Mouse (Mus musculus): ENCODE results near the gene Nav3. TPM values are rescaled to one million over a fixed set of nuclear protein-coding genes. Genes with fewer than 3 reads are reported as not detected.

Nav3 gene
- polyA plus RNA-seq, 1 experiment from 2014 or later: 1.0 TPM

DNA sequence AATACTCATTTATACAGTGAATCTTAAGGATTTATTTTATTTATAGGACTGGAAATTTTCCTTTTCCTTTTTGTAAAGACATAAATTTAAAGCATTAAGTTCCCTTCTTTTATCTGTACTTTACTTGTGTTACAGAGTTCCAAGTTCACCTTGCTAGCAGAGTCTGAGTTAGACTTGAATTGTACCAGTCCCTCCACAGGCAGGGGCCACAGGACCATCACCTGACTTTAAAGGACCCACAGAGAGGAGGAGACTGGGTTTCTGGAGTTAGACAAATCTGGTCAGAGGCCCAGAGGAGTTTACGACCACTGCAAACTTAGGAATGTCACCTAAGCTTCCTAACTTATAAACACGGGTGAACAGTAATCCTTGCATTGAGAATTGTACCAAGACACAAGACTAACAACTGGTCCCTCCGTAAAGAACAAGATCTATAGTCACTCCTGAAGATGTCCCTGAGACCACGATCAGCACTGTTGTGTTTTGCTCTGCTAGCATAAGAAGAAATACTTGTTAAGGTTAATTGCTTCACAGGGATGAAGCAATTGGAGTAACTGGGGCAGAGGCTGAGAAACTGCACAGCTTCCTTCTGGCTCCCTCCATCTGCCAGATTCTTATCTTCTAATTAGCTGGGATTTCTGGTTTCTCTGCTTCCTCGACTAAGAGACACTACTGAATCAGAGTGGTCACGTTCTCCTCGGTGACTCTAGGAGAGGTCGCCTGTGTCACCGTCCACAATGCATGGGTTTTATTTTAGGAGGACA, 550.2 kb downstream of the Nav3 start:
- Histone ChIP-seq H3K27ac (no peak overlapping the region), H3K9me3 (no peaks in the 10 kb centered on the region), H3K4me1 (no peaks in the 10 kb centered on the region), H3K36me3 (replicated peaks) (no peaks in the 10 kb centered on the region), H3K4me3 (no peak overlapping the region), H3K27me3 (ENCODE audit: poor library complexity, severe bottlenecking) (no peaks in the 10 kb centered on the region)
- 68% methylated on average over 9 of the region's 9 CpGs for WGBS
- DNase-seq (ENCODE audit: extremely low spot score, low spot score): no peak

DNA sequence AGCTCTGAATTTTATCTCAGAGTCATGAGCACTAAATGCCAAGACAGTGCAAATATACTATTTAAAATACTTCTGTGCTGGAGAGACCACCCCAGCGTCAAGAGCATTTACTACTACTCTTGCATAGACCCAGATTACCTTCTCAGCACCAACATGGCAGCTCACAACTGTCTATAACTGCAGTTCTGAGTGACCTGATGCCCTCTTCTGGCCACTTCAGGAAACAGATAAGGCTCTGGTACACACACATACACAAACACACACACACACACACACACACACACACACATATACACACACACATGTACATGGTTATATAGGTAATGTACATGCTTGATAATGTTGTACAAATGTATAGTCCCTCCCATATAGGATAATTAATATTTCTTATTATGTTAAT, 551.2 kb downstream of the Nav3 start:
- no peaks in the 10 kb centered on the region for H3K36me3 ChIP-seq (replicated peaks)
- no peak overlapping the region for H3K27ac ChIP-seq
- 85% methylated on average over 1 of the region's 1 CpGs for WGBS
- H3K4me1 ChIP-seq: no peaks in the 10 kb centered on the region
- H3K9me3 ChIP-seq: no peaks in the 10 kb centered on the region
- H3K4me3 ChIP-seq: no peak overlapping the region
- H3K27me3 ChIP-seq (ENCODE audit: poor library complexity, severe bottlenecking): no peaks in the 10 kb centered on the region
- DNase-seq (ENCODE audit: extremely low spot score, low spot score): no peak

DNA sequence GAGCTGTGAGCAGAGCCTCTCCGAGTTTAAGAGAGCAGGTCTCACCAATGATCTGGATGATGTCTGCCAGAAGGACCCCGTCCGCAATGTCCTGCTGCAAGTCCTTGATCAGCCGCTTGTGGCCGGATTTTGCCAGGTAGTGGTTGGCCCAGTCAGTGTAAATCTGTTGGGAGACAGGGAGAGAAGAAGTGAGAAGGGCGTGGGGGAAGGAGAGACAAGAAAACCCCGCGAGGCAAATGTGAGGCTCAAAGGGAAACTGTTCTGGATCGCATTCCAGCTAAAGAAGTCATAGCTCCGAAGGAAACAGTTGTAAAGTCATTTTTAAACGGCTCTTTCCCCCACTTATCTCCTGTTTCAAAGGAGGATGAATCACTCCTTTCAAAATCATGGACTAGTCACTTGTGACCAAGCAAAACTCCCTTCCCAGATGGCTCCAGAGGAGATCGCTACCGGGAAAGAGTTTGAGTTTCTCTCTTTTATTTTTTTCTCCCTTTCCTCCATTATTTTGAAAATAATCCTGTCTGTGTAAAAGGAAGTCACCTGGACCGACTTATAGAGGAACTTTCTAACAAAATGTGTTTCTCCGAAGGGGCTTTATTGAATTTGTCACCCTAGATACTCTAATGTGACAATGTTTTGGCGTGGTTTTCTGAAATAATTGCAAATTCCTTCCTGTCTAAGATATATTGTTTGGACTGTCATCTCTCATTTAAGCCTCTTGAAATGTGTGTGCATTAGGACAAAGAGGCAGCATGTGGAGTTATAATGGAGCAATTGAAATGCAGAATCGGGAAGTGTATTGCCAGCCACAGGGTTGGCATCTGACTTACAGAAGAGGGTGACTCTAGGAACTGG, 552.1 kb downstream of the Nav3 start:
- H3K4me3 ChIP-seq: no peak overlapping the region
- no peak overlapping the region for H3K27ac ChIP-seq
- H3K36me3 ChIP-seq (replicated peaks): no peaks in the 10 kb centered on the region
- 85% methylated on average over 17 of the region's 17 CpGs for WGBS
- no peaks in the 10 kb centered on the region for H3K27me3 ChIP-seq (ENCODE audit: poor library complexity, severe bottlenecking)
- no peaks in the 10 kb centered on the region for H3K9me3 ChIP-seq
- no peaks in the 10 kb centered on the region for H3K4me1 ChIP-seq
- DNase-seq (ENCODE audit: extremely low spot score, low spot score): no peak

DNA sequence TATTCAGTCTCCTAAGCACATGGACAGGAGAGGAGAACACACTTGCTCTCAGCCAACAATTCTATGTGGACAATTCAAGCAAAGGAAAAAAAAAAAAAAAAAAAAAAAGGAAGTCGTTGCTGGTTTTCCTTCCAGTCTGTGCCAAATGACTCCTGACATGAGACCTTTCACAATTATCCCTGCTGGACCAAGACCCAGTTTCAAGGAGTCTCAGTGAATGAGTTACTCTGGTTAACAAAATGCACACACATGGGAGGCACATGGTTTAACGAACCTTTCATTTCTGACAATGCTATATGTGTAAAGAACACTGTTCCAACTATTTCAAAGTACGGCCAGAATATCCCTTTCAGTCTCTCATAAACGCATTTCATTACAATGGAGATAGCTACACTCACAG, 552.8 kb downstream of the Nav3 start:
- DNase-seq (ENCODE audit: extremely low spot score, low spot score): no peak
- no peaks in the 10 kb centered on the region for H3K9me3 ChIP-seq
- no peaks in the 10 kb centered on the region for H3K27me3 ChIP-seq (ENCODE audit: poor library complexity, severe bottlenecking)
- H3K36me3 ChIP-seq (replicated peaks): no peaks in the 10 kb centered on the region
- H3K4me3 ChIP-seq: no peak overlapping the region
- 91% methylated on average over 4 of the region's 4 CpGs for WGBS
- no peak overlapping the region for H3K27ac ChIP-seq
- H3K4me1 ChIP-seq: no peaks in the 10 kb centered on the region

DNA sequence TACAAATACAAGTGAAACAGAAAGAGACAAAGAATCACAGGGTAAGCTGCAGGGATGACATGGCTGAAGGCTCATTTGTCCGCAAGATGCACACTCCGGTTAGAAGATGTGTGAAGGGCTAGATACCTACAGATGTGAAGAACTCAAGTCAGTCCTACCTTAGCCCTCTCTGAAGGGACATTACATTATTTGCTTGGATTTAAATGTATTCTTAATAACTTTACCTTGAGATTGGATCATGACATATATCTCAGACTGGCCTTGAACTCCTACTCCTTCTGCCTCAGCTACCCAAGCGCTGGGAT, 566.9 kb downstream of the Nav3 start:
- peaks cover 5% of the 10 kb centered on the region; the same call in 1 of the 2 replicates for H3K4me1 ChIP-seq
- no peak overlapping the region for H3K27ac ChIP-seq
- H3K27me3 ChIP-seq (ENCODE audit: poor library complexity, severe bottlenecking): no peaks in the 10 kb centered on the region
- H3K4me3 ChIP-seq: no peak overlapping the region
- no peaks in the 10 kb centered on the region for H3K36me3 ChIP-seq (replicated peaks)
- H3K9me3 ChIP-seq: no peaks in the 10 kb centered on the region
- no peak for DNase-seq (ENCODE audit: extremely low spot score, low spot score)
- WGBS: 82% methylated on average over 3 of the region's 3 CpGs

DNA sequence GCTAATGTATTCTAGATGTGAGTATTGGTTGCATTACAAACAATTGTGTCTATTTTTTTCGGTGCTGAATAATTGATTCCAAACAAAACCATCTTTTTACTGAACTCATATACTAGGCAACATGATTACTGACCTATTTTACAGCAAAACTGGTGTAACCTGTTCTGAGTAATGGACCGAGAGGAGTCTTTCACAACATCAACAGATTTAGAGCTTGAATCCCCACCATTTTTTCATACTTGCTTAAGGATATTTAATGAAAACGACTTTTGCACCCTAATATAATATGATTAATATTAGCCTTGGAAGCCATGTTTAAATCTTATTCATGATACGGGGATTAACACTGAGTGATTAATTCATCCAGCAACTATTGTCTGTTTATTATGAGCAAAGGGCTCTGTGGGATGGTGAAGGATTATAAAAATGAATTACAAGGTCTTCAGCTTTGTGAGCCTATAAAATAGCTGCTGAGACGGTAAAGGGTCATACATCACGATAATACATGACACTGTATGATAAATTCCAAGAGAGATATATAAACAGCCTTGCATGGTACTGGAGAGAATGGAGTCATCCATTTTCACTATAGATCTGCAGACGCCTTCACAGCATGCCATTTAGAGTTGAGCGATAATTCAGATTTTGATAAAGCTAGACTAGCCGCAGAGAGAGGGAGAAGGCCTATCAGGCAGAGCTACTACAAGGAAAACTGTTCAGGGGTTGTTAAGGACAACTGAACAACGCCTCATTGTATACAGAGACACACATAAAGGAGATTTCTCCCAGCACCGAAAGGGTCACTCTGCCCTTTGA, 567.4 kb downstream of the Nav3 start:
- Histone ChIP-seq H3K27me3 (ENCODE audit: poor library complexity, severe bottlenecking) (no peaks in the 10 kb centered on the region), H3K4me1 (peaks cover 10% of the 10 kb centered on the region; the same call in 1 of the 2 replicates), H3K36me3 (replicated peaks) (no peaks in the 10 kb centered on the region), H3K9me3 (no peaks in the 10 kb centered on the region), H3K4me3 (no peak overlapping the region), H3K27ac (no peak overlapping the region)
- 84% methylated on average over 11 of the region's 11 CpGs for WGBS
- no peak for DNase-seq (ENCODE audit: extremely low spot score, low spot score)

DNA sequence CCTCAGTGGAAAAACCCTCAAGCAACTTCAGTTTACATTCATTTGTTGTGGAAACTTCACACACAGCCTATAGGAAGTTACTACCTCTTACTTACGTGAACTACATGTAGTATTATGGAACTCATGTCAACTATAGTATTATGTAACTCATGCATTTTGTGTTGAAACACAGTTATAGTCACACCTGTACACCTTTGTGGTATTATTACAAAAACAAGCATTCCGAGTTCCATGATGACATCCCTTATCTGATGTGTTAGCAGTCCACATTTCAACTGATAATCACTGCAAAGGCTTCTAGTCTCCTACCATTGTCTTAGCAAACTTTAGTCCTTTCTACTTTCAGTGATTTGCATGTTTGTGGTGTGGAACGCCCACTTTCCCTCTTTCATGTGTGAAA, 568.8 kb downstream of the Nav3 start:
- H3K4me3 ChIP-seq: no peak overlapping the region
- H3K27ac ChIP-seq: no peak overlapping the region
- no peak for DNase-seq (ENCODE audit: extremely low spot score, low spot score)
- peaks cover 11% of the 10 kb centered on the region; the same call in 1 of the 2 replicates for H3K4me1 ChIP-seq
- H3K9me3 ChIP-seq: no peaks in the 10 kb centered on the region
- WGBS: 88% methylated on average over 3 of the region's 3 CpGs
- H3K36me3 ChIP-seq (replicated peaks): no peaks in the 10 kb centered on the region
- H3K27me3 ChIP-seq (ENCODE audit: poor library complexity, severe bottlenecking): no peaks in the 10 kb centered on the region

DNA sequence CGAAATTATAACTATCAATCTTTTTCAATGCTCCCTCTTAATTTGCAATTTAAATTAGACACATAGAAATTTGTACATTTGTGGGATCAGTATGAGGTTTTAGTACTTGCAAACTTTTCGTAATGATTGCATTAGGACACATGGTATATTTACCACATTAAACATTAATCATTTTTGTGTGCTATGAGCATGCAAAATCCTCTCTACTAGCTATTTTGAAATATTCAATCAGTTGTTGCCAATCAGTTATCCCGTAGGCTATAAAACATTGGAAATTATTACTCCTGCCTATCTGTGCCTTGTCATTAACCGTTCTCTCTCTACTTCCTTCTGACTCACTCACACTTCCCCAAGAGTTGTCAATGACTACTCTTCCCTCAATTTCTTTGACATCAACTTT, 579.9 kb downstream of the Nav3 start:
- H3K4me1 ChIP-seq: peaks cover 4% of the 10 kb centered on the region
- WGBS: 95% methylated on average over 4 of the region's 4 CpGs
- H3K27ac ChIP-seq: no peak overlapping the region
- H3K4me3 ChIP-seq: no peak overlapping the region
- no peaks in the 10 kb centered on the region for H3K36me3 ChIP-seq (replicated peaks)
- no peaks in the 10 kb centered on the region for H3K27me3 ChIP-seq (ENCODE audit: poor library complexity, severe bottlenecking)
- no peaks in the 10 kb centered on the region for H3K9me3 ChIP-seq
- no peak for DNase-seq (ENCODE audit: extremely low spot score, low spot score)

DNA sequence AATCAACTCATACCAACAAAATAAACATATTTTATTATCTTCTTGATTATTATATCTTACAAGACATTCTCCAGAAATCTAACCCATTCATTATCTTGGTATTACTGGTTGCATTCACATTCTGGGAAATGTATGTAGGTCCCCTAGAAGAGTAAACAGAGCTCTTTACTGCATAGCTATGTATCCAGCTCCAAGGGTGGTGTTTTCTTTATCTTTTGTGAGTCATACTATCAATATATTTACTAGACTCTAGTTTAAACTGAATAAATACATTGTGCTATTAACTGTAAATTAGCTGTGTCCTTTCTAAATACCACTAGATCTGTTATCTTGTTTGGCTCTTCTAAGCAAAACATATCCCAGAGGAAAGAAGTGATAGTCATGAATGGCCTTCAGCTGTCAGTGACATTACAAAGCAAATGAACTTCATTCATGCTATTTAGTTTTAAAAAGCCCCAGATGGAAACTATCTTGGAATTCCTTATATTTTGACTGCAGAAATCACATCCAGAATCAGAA, 580.6 kb downstream of the Nav3 start:
- Histone ChIP-seq H3K9me3 (no peaks in the 10 kb centered on the region), H3K36me3 (replicated peaks) (no peaks in the 10 kb centered on the region), H3K27ac (no peak overlapping the region), H3K4me3 (no peak overlapping the region), H3K4me1 (peaks cover 4% of the 10 kb centered on the region), H3K27me3 (ENCODE audit: poor library complexity, severe bottlenecking) (no peaks in the 10 kb centered on the region)
- no peak for DNase-seq (ENCODE audit: extremely low spot score, low spot score)

DNA sequence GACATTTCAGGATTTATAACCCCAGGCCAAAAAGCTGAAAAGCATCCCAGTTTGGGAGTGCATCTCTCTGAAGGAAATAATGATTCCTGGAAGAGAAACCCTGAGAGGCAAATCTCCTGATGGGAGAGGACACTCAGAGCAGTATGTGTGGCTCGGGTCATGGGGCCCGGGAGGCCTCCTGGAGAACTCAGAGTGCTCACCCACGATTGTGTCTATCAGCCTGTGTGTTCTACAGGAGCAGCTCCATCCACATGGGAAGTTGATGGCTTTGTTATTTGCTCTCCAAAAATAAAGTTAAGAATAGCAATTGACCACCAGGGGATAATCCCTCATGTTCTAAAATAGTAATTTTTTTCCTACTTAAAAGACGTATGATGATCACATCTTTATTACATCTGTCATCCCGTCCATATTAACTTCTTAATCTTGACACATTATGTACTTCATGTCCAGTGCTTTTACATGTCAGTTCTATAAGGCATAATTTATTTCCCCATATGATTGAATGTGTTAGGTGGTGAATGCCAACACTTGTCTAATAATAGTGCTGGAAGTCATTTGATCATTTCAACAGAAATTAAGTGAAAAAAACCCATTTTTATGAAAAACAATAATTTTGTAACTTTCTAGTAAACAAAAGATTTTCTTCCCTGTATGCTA, 581.2 kb downstream of the Nav3 start:
- WGBS: 65% methylated on average over 5 of the region's 5 CpGs
- Histone ChIP-seq H3K36me3 (replicated peaks) (no peaks in the 10 kb centered on the region), H3K4me1 (peaks cover 4% of the 10 kb centered on the region), H3K4me3 (no peak overlapping the region), H3K27ac (no peak overlapping the region), H3K27me3 (ENCODE audit: poor library complexity, severe bottlenecking) (no peaks in the 10 kb centered on the region), H3K9me3 (no peaks in the 10 kb centered on the region)
- no peak for DNase-seq (ENCODE audit: extremely low spot score, low spot score)

DNA sequence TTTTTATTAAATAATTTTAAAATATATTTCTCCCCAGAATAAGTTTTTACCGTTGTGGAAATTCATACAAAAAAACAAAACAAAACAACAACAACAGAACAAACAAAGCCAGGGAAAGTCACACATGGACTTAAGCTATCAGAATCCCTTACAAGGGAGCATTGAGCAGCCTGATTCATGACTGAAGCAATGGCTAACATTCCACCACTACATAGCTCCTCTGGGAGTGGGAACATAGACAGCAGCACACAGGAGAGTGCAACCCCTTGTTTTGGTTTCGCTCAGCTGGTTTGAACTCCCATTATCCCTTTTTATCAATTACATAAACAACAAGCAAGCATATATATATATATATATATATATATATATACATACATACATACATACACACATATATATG, 589.9 kb downstream of the Nav3 start:
- WGBS: 84% methylated on average over 2 of the region's 2 CpGs
- no peak overlapping the region for H3K4me3 ChIP-seq
- H3K27ac ChIP-seq: no peak overlapping the region
- no peaks in the 10 kb centered on the region for H3K36me3 ChIP-seq (replicated peaks)
- no peaks in the 10 kb centered on the region for H3K27me3 ChIP-seq (ENCODE audit: poor library complexity, severe bottlenecking)
- DNase-seq (ENCODE audit: extremely low spot score, low spot score): no peak
- no peaks in the 10 kb centered on the region for H3K4me1 ChIP-seq
- H3K9me3 ChIP-seq: no peaks in the 10 kb centered on the region

DNA sequence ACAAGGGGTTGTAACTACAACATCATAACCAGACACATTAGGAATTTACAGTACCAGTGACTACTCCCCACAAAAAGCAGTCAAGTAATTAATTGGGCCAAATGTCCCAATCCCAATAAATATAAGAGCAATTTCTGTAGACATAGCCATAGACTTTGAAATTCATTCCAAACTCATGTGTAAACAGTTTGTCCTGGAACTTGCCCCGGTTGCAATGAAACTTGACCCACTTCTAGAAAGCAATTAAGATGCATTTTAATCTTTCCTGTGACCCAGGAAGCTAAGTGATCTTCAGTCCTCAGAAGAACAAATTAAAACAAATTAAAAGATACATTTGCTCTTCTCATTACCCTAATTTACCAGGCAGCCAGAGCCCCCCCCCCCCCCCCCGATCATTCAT, 590.6 kb downstream of the Nav3 start:
- no peak overlapping the region for H3K4me3 ChIP-seq
- H3K27ac ChIP-seq: no peak overlapping the region
- 59% methylated on average over 2 of the region's 2 CpGs for WGBS
- no peaks in the 10 kb centered on the region for H3K9me3 ChIP-seq
- DNase-seq (ENCODE audit: extremely low spot score, low spot score): no peak
- H3K27me3 ChIP-seq (ENCODE audit: poor library complexity, severe bottlenecking): no peaks in the 10 kb centered on the region
- no peaks in the 10 kb centered on the region for H3K4me1 ChIP-seq
- H3K36me3 ChIP-seq (replicated peaks): no peaks in the 10 kb centered on the region

Measured in forebrain, embryonic 10.5 days (tissue).